Mouse (Mus musculus): ENCODE results near the gene Pxdn. TPM values are rescaled to one million over a fixed set of nuclear protein-coding genes. Genes with fewer than 3 reads are reported as not detected.

The Pxdn gene
- 46.7 TPM for polyA plus RNA-seq (2015; fragmentation: Illumina TruSeq; extraction: RNeasy Lipid Tissue Mini Kit (QIAGEN cat#74804); ENCODE audit: low read depth, low replicate concordance)

DNA sequence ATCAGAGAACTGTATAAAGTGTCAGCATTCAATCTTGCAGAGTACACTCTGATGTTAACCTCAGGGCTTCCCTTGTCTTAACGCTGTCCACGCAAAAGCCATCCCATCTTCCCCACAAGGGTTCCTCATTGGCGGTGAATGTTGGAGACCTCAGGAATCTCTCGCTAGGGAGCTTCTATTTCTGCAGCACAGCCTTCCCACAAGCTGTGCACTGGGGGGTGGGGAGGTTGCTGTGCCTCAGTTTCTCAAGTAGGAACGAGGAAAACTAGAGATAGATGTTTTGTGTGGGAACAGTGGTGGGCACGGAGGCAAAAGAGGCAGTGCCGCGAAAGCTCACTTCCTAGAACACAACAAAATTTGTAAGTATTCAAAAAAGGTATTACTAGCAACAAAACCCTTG is at the start of gene Pxdn:
Gene Pxdn (plus strand): TSS at position 301 of the 400 bp plus-strand sequence.

Other genes with a start within 250 kb of the Pxdn start
- gene Tpo, start 195.0 kb downstream of the Pxdn start, polyA plus RNA-seq (2015; fragmentation: Illumina TruSeq; extraction: RNeasy Lipid Tissue Mini Kit (QIAGEN cat#74804); ENCODE audit: low read depth, low replicate concordance) = 0.30 TPM